Mouse (Mus musculus) thymus, postnatal 0 days (tissue): ENCODE measurements around the gene Vmn2r76. TPM values are rescaled to one million over a fixed set of nuclear protein-coding genes. Genes with fewer than 3 reads are reported as not detected.
"Not testable (repeated sequence)": the region's sequence is repeated elsewhere in the genome, so short reads cannot be mapped to it uniquely, and the experiment has no call there.

Experiments used
- DNase-seq: peaks from one replicate; pipeline ENCODE4 v3.0.0-alpha.2; 2015; ENCODE audit warnings: low spot score
- polyA plus RNA-seq: library from polyadenylated mRNA; unstranded; fragments of >200 nt; fragmentation: Nextera tagmentation; extraction: Ambion mirVana; gene quantifications from 2 replicates; pipeline ENCODE4 v1.2.1, GENCODE M21; 2015

Vmn2r76 gene
- not detected in 2 replicates for polyA plus RNA-seq

DNA sequence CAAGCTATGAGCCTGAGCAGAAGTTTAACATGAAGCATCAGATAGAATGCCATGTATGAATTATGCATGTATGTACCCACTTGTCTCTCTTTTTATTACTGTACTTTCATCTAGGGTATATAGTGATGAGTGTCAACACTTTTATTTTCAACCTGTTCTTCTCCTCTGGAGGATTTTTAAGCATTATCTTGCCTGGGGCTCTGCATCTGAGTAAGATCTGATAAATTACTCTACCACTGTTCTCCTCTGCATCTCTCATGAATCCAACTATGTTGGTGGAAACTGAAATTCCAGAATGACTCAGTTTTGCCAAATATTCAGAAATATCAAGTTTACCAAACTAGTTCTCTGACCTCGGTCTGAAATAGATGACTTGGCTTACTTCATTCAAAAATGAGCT lies at the start of gene Vmn2r76:
TSS of gene Vmn2r76 (minus strand) at position 101 of the 400 bp plus-strand sequence.
- no peak for DNase-seq

DNA sequence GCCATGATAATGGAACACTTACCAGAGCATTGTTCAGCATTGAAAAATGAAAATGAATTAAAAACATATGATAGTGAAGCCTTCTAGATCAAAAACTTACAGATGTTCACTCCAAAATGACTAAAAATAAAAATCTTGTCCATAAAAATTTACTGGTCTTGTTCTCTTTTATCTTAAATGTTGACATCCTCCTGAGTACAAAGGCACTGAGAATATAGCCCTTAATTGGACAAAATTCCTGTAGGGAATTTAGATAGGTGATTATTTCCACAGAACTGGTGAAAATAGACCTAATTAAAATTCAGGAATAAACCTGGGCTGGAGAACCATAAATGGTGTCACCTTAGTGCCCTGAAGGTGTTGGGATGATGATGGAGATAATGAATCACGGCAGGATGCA lies 31.0 kb upstream of the Vmn2r76 start, which contains the start of gene Olfr310:
TSS of gene Olfr310 (minus strand) at position 101 of the 400 bp plus-strand sequence.
- DNase-seq: no peak

DNA sequence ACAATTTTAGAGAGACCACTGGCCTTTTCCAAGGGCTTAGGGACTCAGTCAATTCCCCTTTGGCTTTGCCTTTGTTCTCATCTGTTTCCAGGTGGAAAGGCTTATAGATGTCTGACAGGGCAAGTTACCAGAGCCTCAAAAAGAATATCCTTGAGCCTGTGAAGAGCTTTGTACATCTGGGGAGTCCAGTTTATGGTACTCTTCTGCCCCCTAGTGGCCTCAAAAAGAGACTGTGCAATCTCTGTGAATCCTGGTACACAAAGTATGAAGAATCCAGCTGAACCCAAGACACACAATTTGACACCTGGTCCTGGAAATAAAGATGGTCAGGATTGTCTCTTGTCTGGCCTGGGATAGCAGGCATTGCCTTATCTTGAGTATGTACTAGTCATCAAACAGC lies 34.8 kb downstream of the Vmn2r76 start:
- no peak for DNase-seq

DNA sequence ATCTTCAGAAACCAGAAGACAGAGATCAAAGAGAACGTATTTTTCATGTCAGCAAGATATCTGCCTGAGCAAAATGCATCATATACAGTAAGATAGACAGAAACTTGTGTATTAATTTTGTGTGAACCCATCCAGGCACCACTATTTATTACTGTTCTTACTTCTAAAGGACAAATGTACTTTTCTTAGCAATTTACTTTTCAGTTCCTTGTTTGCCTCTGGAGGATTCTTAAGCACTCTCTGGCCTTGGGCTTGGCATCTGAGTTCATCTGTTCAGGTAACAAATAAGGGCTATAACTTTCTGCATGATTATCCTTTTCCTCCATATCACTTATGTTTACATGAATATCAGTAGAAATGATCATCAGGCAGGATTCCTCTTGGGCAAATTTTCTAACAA lies 74.4 kb downstream of the Vmn2r76 start, which contains the start of gene Vmn2r75:
TSS of gene Vmn2r75 (minus strand) at position 101 of the 400 bp plus-strand sequence.
- DNase-seq: not testable (repeated sequence)

Other genes with a start within 250 kb of the Vmn2r76 start
- not detected in 2 replicates for gene Vmn2r75, start 74.5 kb downstream of the Vmn2r76 start, polyA plus RNA-seq
- not detected in 2 replicates for gene Olfr310, start 30.9 kb upstream of the Vmn2r76 start, polyA plus RNA-seq
- gene Olfr309, start 67.4 kb upstream of the Vmn2r76 start, polyA plus RNA-seq: not detected in 2 replicates
- gene Olfr308, start 79.3 kb upstream of the Vmn2r76 start, polyA plus RNA-seq: not detected in 2 replicates
- not detected in 2 replicates for gene Olfr307, start 91.3 kb upstream of the Vmn2r76 start, polyA plus RNA-seq
- not detected in 2 replicates for gene Olfr305, start 120.6 kb upstream of the Vmn2r76 start, polyA plus RNA-seq
- not detected in 2 replicates for gene Olfr304, start 140.3 kb upstream of the Vmn2r76 start, polyA plus RNA-seq
- gene Olfr303, start 151.5 kb upstream of the Vmn2r76 start, polyA plus RNA-seq: not detected in 2 replicates
- not detected in 2 replicates for gene Olfr301, start 157.5 kb upstream of the Vmn2r76 start, polyA plus RNA-seq
- not detected in 2 replicates for gene Olfr299, start 213.6 kb upstream of the Vmn2r76 start, polyA plus RNA-seq
- gene Olfr298, start 246.2 kb upstream of the Vmn2r76 start, polyA plus RNA-seq: not detected in 2 replicates